Mouse (Mus musculus) liver, embryonic 14.5 days (tissue): Measurements from ENCODE around the gene Casp8. TPM values are rescaled to one million over a fixed set of nuclear protein-coding genes. Genes with fewer than 3 reads are reported as not detected.

Experiments used
- ATAC-seq: fragments of 200-750 bp; cut with Nextera tagmentation; 2 replicates; pipeline ENCODE4 v1.8.0; 2017; ENCODE audit warnings: moderate number of reproducible peaks, mild to moderate bottlenecking, moderate library complexity; ENCODE audit not compliant: insufficient read depth
- DNase-seq, 3 experiments: peaks; one replicate each; pipeline ENCODE4 v3.0.0-alpha.2; 2012 to 2013; ENCODE audit warnings: low read depth in 3 of 3, low spot score in 3 of 3
- H3K27ac ChIP-seq: fragments of 300-500 bp; sonication (generic); 2 replicates; pipeline ENCODE4 v1.5.1; 2014; ENCODE audit warnings: moderate library complexity, mild to moderate bottlenecking, control low read depth, inconsistent platforms
- H3K27me3 ChIP-seq: fragments of 300-500 bp; sonication (generic); 2 replicates; pipeline ENCODE4 v1.6.1; 2014; ENCODE audit warnings: mild to moderate bottlenecking, low read length, moderate library complexity; ENCODE audit not compliant: control insufficient read depth, insufficient read depth
- H3K36me3 ChIP-seq: fragments of 300-500 bp; sonication (generic); replicated peaks from 2 replicates; pipeline ENCODE4 v1.6.1; 2014; ENCODE audit warnings: low read depth; ENCODE audit not compliant: control insufficient read depth, insufficient read depth
- H3K4me1 ChIP-seq, 2 experiments: fragments of 200-500 bp in 1 of 2; fragments of 300-500 bp in 1 of 2; sonication (generic) in 1 of 2; replicated peaks; 2 replicates each; pipeline ENCODE4 v1.6.1; 2012 to 2014; ENCODE audit warnings: antibody characterized with exemption in 1 of 2, inconsistent platforms in 1 of 2, low read length in 1 of 2; ENCODE audit not compliant: control insufficient read depth in 2 of 2, insufficient read depth in 2 of 2
- H3K4me2 ChIP-seq: fragments of 300-500 bp; sonication (generic); 2 replicates; pipeline ENCODE4 v1.6.1; 2014; ENCODE audit warnings: low read depth, mild to moderate bottlenecking, control low read depth, moderate library complexity
- H3K4me3 ChIP-seq, 2 experiments: fragments of 200-500 bp in 1 of 2; fragments of 300-500 bp in 1 of 2; sonication (generic) in 1 of 2; 2 replicates each; pipeline ENCODE4 v1.5.1; 2012 to 2014; ENCODE audit warnings: low read depth in 2 of 2, low read length in 2 of 2, mild to moderate bottlenecking in 2 of 2, control low read depth in 1 of 2, inconsistent platforms in 1 of 2, moderate library complexity in 1 of 2; ENCODE audit not compliant: insufficient read depth in 1 of 2
- H3K9ac ChIP-seq: fragments of 300-500 bp; sonication (generic); replicated peaks from 2 replicates; pipeline ENCODE4 v1.6.1; 2014; ENCODE audit warnings: mild to moderate bottlenecking, control low read depth, moderate library complexity
- H3K9me3 ChIP-seq: fragments of 300-500 bp; sonication (generic); 2 replicates; pipeline ENCODE4 v1.6.1; 2016; ENCODE audit warnings: low read length, mixed read lengths; ENCODE audit not compliant: control insufficient read depth
- CTCF ChIP-seq: IDR thresholded peaks from 2 replicates; pipeline ENCODE4 v1.5.1; 2016; ENCODE audit warnings: antibody characterized with exemption, low read depth, control low read depth
- EP300 ChIP-seq: IDR thresholded peaks from 2 replicates; pipeline ENCODE4 v1.6.1; 2016; ENCODE audit warnings: antibody characterized with exemption, low read depth
- WGBS: fragments of 180-500 bp; shearing (Covaris S2); extraction: QIAGEN DNeasy Blood & Tissue Kit; methylation state at CpG from one replicate; pipeline ENCODE4 v1.1.7; 2014; ENCODE audit not compliant: insufficient replicate concordance; 5-methylcytosine and 5-hydroxymethylcytosine counted together
- polyA plus RNA-seq, 2 experiments: library from polyadenylated mRNA; depleted of rRNA in 1 of 2; stranded (reverse) in 1 of 2; unstranded in 1 of 2; fragments of >200 nt; fragmentation: Nextera tagmentation in 1 of 2; extraction: Ambion mirVana in 1 of 2; gene quantifications; 2 replicates each; pipeline versions ENCODE4 v1.2.1 to v1.2.3; 2012 to 2014

The Casp8 gene
- polyA plus RNA-seq, 2 experiments: 5.8 to 9.9 TPM

- 54% methylated on average over 18 of the region's 18 CpGs for WGBS
- peak; percentile 69 for ATAC-seq
- TF ChIP-seq EP300 (no peak), CTCF (peak; percentile 71)
- Histone ChIP-seq H3K9ac (peak overlapping the region; percentile 16), H3K27me3 (no peaks in the 10 kb centered on the region), H3K9me3 (no peaks in the 10 kb centered on the region), H3K4me1 (peaks cover 0 to 6% of the 10 kb centered on the region in 2 experiments; a peak in 1 of 4 replicates), H3K4me3 (peak overlapping the region in 1 of 2 experiments; percentile 22; a peak in 3 of 4 replicates), H3K36me3 (no peaks in the 10 kb centered on the region), H3K27ac (no peak overlapping the region; the same call in 1 of the 2 replicates), H3K4me2 (peak overlapping the region; percentile 51)
- DNase-seq: peak; percentile 9 to 44 (median 10)
Observed at GRCm38 (mm10) chr1:58802322-58803273, 7.4 kb downstream of the Casp8 start.

DNA sequence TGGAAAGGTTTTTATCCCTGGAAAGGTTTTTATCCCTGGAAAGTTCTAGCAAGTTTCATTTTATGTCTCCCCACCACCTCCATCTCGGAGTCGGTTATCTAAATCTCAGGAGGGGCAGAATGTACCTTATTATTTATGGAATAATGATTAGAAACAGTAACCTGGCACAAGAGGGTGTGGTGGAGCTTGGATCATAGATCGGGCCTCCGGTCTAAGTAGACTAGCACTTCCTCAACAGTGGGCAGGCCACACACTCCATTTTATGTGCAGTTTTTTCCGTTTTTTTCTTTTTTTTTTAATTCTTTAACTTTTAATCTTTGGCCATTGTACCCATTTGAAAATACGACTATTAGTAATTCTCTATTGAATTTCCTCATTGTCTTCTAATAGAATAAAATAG is 8.4 kb downstream of the Casp8 start:
- WGBS: 62% methylated on average over 6 of the region's 6 CpGs
- no peak for TF ChIP-seq CTCF
- no peak for TF ChIP-seq EP300
- Histone ChIP-seq H3K4me2 (no peak overlapping the region), H3K9me3 (no peaks in the 10 kb centered on the region), H3K4me1 (peaks cover 0 to 6% of the 10 kb centered on the region in 2 experiments; a peak in 1 of 4 replicates), H3K36me3 (no peaks in the 10 kb centered on the region), H3K27me3 (no peaks in the 10 kb centered on the region), H3K27ac (no peak overlapping the region), H3K9ac (no peak overlapping the region), H3K4me3 (no peak overlapping the region)
- ATAC-seq (no peak), DNase-seq (no peak)

GRCm38 (mm10) chr1:58806651-58807050 is 11.5 kb downstream of the Casp8 start:
- Histone ChIP-seq H3K36me3 (no peaks in the 10 kb centered on the region), H3K9ac (no peak overlapping the region), H3K4me3 (no peak overlapping the region), H3K4me2 (no peak overlapping the region), H3K27ac (no peak overlapping the region), H3K4me1 (peaks cover 0 to 6% of the 10 kb centered on the region in 2 experiments; a peak in 1 of 4 replicates), H3K9me3 (no peaks in the 10 kb centered on the region), H3K27me3 (no peaks in the 10 kb centered on the region)
- TF ChIP-seq EP300 (no peak), CTCF (no peak)
- 59% methylated on average over 3 of the region's 3 CpGs for WGBS
- ATAC-seq (no peak), DNase-seq (no peak)

DNA sequence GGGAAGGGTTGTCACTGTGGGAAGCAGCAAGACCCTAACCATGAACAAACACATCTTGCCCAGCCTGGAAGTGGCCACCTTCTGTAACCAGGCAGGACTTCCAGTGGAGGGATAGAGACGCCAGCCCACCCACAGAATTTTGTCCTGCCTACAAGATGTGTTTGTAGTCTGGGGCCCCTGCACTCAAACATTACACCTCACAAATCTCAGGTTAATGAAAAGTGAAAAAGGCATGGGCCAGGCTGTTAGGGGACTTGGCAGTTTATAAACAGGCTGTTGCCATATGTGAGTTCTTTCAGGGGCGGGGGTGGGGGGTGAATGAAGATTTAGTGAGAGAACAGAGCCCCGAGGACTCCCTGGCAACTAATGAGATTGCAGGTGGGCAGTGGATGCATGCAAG is 31.1 kb downstream of the Casp8 start:
- ATAC-seq (no peak), DNase-seq (no peak)
- no peaks in the 10 kb centered on the region for H3K9me3 ChIP-seq
- no peak overlapping the region for H3K27ac ChIP-seq
- no peaks in the 10 kb centered on the region for H3K27me3 ChIP-seq
- H3K9ac ChIP-seq: no peak overlapping the region
- H3K4me3 ChIP-seq: no peak overlapping the region
- H3K36me3 ChIP-seq: peaks cover 7% of the 10 kb centered on the region
- TF ChIP-seq EP300: no peak
- no peak for TF ChIP-seq CTCF
- H3K4me2 ChIP-seq: no peak overlapping the region
- 67% methylated on average over 3 of the region's 3 CpGs for WGBS
- H3K4me1 ChIP-seq: no peaks in the 10 kb centered on the region

DNA sequence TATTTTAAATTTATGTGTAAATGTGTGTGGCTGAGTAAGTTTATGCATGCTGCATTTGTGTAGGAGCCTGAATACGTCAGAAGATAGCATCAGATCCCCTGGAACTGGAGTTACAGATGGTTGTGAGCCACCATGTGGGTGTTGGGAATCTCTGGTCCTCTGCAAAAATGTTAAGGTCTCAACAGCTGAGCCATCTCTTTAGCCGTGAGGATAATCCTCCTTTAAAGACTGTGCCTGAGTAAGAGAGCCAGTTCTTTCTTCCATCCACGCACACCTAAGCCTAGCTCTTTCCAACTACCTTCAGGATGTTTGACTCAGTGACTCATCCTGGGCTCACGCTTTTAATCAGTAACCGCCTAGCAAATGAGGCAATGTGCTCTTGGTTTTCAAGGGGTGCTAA is 35.6 kb downstream of the Casp8 start:
- ATAC-seq (no peak), DNase-seq (no peak)
- Histone ChIP-seq H3K4me3 (no peak overlapping the region), H3K9ac (no peak overlapping the region), H3K4me2 (no peak overlapping the region), H3K27ac (no peak overlapping the region), H3K9me3 (no peaks in the 10 kb centered on the region), H3K27me3 (no peaks in the 10 kb centered on the region), H3K36me3 (peaks cover 7% of the 10 kb centered on the region), H3K4me1 (no peaks in the 10 kb centered on the region)
- no peak for TF ChIP-seq CTCF
- no peak for TF ChIP-seq EP300
- WGBS: 74% methylated on average over 5 of the region's 5 CpGs
